Mouse (Mus musculus) natural killer cell, adult 2 months (primary cell): ENCODE data around the gene Hspa1b.

Experiments used
- DNase-seq, 2 experiments: peaks; one replicate each; pipeline ENCODE4 v3.0.0; 2022; ENCODE audit warnings: low spot score in 2 of 2

Hspa1b gene

DNA sequence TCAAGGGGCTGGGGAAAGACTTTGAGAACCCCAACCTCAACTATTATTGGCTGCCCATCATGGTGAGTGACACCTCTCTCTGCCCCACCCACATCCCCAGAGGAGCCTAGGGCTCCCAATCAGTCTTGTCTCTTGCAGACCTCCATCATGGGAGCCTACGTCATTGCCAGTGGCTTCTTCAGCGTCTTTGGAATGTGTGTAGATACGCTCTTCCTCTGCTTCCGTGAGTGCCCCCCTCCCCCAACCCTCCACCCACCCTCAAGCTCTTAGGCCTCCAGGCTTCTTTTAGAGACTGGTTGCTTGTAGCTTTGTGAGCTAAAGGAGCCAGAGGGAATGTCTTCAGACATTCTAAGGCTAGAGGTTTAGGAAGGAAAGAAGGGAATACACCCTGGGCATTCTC, 30.2 kb downstream of the Hspa1b start:
- DNase-seq: no peak

DNA sequence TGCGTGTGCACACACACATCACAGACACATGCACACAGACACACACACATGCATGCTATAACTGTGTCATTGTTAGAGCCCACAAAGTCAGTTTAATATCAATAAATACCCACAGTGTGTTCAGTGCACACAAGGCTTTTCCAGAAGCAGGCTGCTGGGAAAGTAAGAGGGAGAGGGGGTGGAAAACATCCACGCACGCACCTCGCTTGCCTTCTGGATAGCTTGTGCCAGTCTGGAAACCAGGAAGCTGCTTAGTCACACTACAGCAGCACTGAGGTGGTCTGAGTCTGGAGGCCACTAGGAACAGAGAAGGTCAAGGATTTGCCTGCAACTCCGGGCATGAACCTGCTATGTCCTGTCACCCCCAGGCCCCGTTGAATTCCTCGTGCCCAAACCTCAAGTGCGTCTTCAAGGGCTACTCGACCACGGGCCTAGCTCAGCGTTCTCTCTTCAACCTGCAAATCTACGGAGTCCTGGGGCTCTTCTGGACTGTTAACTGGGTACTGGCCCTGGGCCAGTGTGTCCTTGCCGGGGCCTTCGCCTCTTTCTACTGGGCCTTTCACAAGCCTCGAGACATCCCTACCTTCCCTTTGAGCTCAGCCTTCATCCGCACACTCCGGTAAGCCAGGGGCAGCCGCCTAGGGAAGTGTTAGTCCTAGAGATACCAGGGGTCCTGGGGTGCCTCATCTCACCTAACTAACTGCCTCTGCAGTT, 31.6 kb downstream of the Hspa1b start:
- no peak for DNase-seq

DNA sequence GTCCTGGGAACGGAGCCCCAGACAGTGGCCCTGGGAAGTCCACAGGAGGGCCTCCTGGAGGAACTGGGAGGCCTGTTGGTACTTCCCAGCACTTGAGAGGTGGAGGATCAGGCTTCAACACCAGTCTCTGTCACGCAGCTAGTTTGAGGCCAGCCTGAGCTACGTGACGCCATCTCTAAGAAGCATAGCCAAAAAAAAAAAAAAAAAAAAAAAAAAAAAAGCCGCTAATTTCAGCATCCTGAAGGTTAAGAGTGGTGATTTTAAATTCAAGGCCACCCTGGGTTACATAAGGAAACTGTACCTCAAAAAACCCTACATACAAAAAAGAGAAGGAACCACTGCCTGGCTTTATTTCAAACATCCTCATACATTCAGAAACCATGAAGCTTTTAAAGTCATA, 34.8 kb downstream of the Hspa1b start:
- no peak for DNase-seq

DNA sequence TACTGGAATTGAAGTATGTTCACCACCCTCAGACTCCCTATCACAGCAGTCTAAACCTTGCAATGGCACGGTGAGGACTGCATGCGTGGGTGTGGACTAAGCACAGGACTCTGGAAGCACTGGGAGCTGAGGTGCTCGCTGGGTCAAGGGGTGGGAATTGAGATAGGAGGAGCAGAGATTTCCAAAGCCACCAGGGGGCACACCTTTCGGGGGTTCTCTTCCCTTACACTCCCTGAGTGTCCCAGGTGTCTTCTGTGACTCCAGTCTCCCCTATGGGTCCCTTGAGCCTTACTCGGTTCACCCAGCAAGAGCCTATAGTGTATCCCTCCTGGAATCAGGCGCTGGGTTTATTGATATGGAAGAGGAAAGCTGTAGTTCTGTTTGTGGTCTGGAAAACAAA, 36.1 kb downstream of the Hspa1b start:
- no peak for DNase-seq

DNA sequence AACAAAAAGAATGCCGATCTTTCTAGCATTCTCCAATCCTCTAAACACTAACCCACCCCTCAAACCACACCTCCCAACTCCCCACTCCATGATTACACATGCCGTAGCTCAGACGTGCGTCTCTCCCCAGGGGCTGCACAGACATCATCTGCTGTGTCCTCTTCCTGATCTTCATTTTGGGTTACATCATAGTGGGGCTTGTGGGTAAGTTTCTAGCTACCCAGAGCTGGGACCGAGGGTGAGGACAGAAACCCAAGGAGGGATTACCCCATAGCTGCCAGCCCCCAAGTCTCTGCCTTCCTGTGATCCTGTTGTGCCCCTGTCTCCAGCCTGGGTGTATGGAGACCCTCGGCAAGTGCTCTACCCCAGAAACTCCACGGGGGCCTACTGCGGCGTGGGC, 41.9 kb downstream of the Hspa1b start:
- DNase-seq: no peak

DNA sequence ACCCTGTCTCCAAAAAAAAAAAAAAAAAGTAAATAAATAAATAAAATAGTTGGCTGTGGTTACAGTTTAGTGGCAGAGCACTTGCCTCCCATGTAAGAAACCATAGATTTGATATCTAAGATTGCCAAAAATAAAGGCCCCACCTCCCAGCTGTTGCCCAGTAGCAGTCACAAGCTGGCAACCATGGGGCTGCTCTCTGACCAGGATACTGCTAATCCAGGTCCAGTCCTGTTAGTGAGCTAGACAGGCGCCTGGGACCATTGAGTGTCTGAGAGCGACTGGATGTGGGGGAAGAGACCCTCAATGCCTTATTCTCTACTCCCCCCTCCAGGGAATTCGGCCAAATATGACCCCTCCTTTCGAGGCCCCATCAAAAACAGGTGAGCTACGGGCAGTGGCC, 42.7 kb downstream of the Hspa1b start:
- DNase-seq: no peak

DNA sequence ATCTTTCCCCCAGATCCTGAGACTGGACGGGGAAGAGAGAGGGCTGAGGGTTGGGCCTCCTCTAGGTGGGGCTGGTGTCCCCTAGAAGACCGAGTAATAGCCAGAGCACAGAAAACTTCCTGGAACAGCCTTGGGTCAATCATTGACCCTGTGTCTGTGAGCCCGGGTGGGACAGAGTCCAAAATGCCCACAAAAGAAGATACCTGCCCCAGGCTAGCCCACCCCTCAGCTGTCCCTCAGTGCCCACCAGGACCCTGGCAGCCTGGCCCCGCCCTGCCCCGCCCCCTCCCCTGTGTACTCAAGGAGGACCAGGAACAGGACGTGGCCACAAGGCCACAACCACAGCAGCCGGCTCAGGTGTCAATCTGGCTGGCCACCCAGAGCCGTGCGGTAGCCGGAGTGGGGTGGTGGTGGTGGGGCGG, 43.6 kb downstream of the Hspa1b start:
- DNase-seq: peak in 1 of 2 experiments; percentile 18

DNA sequence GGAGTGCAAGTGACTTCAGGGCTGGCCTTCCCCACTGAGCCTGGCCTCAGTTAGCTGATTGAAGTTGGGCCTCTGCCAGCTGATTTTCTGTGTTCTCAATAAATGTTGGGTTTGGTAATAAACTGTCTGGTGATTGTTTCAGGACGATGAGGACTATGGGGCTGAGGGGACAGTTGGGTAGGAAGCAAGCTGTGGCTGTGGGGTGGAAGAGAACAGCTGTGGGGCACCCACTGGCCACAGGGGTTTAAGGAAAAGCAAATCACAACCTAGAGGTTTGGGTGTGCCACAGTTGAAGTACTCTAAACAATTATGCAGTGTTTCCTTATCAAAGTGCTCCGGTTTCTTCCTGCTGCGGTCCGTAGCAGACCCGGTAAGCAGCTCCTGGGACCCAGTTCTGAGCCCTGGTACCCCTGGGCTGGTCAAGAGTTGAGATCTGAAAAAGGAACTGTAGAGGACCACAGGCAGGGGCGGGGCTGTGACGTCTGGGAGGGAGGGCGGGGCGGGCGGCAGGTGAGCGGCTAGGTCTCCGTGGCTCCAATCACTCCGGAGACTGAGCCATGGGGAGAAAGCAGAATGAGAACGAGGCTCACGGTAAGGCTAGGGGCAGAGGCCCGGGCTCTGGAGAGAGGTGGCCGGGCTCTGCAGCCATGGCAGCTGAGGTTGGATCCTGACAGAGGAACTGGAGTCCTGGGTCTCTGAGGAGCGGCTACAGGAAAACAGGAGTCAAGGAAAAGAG, 44.9 kb downstream of the Hspa1b start, which contains the start of gene Slc44a4:
Gene Slc44a4, plus strand, starts transcription at position 537 of the 736 bp plus-strand sequence.
- DNase-seq: no peak

DNA sequence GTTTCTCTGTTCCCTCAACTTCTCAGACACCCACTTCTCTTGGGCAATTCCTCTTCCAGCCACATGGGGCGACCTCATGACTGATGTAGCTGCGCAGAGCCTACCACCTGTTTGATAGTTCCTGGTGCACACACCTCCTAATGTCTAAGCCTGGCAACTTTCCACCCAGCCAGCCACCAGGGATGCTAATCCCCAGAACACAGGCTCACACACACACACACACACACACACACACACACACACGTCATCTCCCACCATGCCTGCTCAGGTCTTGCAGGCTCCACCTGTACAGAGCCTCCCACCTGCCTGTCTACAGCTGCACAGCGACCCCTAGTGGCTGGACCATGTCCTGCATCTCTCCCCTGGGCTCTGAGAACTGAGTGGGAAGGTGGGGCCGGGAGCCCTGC, 47.1 kb downstream of the Hspa1b start:
- peak; percentile 80 to 88 for DNase-seq

DNA sequence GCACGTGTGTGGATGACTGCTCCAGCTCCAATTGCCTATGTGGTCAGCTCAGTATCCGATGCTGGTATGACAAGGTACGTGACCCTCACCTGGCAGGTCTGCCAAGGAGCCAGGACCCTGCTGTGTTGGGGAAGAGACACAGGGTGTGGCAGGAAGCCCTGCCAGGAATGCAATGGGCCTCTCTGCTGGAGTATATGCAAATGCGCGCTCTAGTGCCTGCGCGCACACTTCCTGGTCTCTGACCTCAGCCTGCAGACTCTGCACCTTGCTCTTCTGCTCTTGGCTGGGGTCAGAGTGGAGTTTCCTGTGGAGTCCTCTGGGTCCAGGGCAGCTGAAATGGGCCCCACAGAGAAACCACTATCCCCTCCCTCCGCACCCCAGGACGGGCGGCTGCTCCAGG, 48.1 kb downstream of the Hspa1b start:
- DNase-seq: no peak
